Mouse (Mus musculus): ENCODE results near the gene Cgref1. TPM values are rescaled to one million over a fixed set of nuclear protein-coding genes. Genes with fewer than 3 reads are reported as not detected.

Gene Cgref1
- 2.3 and 2.6 TPM in 2 replicates for polyA plus RNA-seq (2014; fragmentation: Nextera tagmentation; extraction: Ambion mirVana)

GRCm38 (mm10) chr5:30944956-30945781 is at the start of gene Cgref1:
Cgref1 (minus strand) TSS chr5:30945591.
- no peaks in the 10 kb centered on the region for H3K9me3 ChIP-seq (ENCODE audit: low read depth, low read length)
- no peak within 1 kb of the TSS for H3K27ac ChIP-seq (ENCODE audit: low read depth)
- H3K4me2 ChIP-seq, result peak within 1 kb of the TSS; percentile 79
- peak within 1 kb of the TSS; percentile 48 for H3K9ac ChIP-seq
- H3K27me3 ChIP-seq (ENCODE audit: insufficient read depth, low read length), result peaks cover 9% of the 10 kb centered on the region
- H3K36me3 ChIP-seq (ENCODE audit: insufficient read depth), result no peaks in the 10 kb centered on the region
- 6% methylated on average over 44 of the region's 44 CpGs for WGBS
- H3K4me3 ChIP-seq (ENCODE audit: low read depth, low read length), result peak within 1 kb of the TSS; percentile 40
- DNase-seq (peak; percentile 69), ATAC-seq (ENCODE audit: insufficient read depth) (0 out of 2 replicates have a peak, but pooled peaks have one; percentile 18)
- peak; percentile 49 for TF ChIP-seq CTCF (IDR thresholded peaks at IDR 0.05; ENCODE audit: low read depth)
- H3K4me1 ChIP-seq (ENCODE audit: insufficient read depth), result peaks cover 3% of the 10 kb centered on the region; the same call in 1 of the 2 replicates

- 67% methylated on average over 3 of the region's 3 CpGs for WGBS
- Histone ChIP-seq H3K4me2 (no peak overlapping the region), H3K4me3 (ENCODE audit: low read depth, low read length) (no peak overlapping the region), H3K9me3 (ENCODE audit: low read depth, low read length) (no peaks in the 10 kb centered on the region), H3K4me1 (ENCODE audit: insufficient read depth) (no peaks in the 10 kb centered on the region), H3K36me3 (ENCODE audit: insufficient read depth) (no peaks in the 10 kb centered on the region), H3K27ac (ENCODE audit: low read depth) (no peak overlapping the region), H3K9ac (no peak overlapping the region), H3K27me3 (ENCODE audit: insufficient read depth, low read length) (no peaks in the 10 kb centered on the region)
- ATAC-seq (ENCODE audit: insufficient read depth) (no peak), DNase-seq (no peak)
- no peak for TF ChIP-seq CTCF (IDR thresholded peaks at IDR 0.05; ENCODE audit: low read depth)
Measured at GRCm38 (mm10) chr5:30994074-30994473, 48.7 kb upstream of the Cgref1 start.

- Histone ChIP-seq H3K4me3 (ENCODE audit: low read depth, low read length) (no peak overlapping the region), H3K4me2 (no peak overlapping the region), H3K27me3 (ENCODE audit: insufficient read depth, low read length) (no peaks in the 10 kb centered on the region), H3K27ac (ENCODE audit: low read depth) (no peak overlapping the region), H3K9me3 (ENCODE audit: low read depth, low read length) (no peaks in the 10 kb centered on the region), H3K9ac (no peak overlapping the region), H3K36me3 (ENCODE audit: insufficient read depth) (no peaks in the 10 kb centered on the region), H3K4me1 (ENCODE audit: insufficient read depth) (no peaks in the 10 kb centered on the region)
- ATAC-seq (ENCODE audit: insufficient read depth) (no peak), DNase-seq (no peak)
- no peak for TF ChIP-seq CTCF (IDR thresholded peaks at IDR 0.05; ENCODE audit: low read depth)
- 71% methylated on average over 5 of the region's 5 CpGs for WGBS
Measured at GRCm38 (mm10) chr5:30992980-30993676, 47.7 kb upstream of the Cgref1 start.

DNA sequence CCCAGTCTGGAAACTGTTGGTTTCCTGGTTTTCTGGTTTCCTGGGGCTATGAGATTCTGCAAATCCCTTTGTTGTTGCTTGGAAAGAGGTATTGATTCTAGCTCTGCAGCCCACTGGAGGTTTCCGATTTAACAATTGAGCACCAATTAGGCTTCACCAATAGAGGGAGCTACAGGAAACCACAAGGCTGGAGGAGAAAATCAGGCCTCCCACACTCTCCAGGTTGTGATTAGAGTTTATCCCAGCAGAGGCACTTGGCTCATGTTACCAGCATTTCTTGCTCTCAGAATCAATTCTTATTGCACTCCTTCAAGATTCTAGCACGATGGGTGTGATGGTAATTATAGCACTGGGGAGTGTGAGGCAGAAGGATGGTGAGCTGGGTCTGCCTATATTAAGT is 37.0 kb upstream of the Cgref1 start:
- H3K9me3 ChIP-seq (ENCODE audit: low read depth, low read length), result no peaks in the 10 kb centered on the region
- no peak overlapping the region for H3K27ac ChIP-seq (ENCODE audit: low read depth)
- 19% methylated on average over 2 of the region's 2 CpGs for WGBS
- H3K9ac ChIP-seq, result no peak overlapping the region
- DNase-seq (peak; percentile 53), ATAC-seq (ENCODE audit: insufficient read depth) (no peak)
- H3K27me3 ChIP-seq (ENCODE audit: insufficient read depth, low read length), result no peaks in the 10 kb centered on the region
- H3K36me3 ChIP-seq (ENCODE audit: insufficient read depth), result no peaks in the 10 kb centered on the region
- TF ChIP-seq CTCF (IDR thresholded peaks at IDR 0.05; ENCODE audit: low read depth), result peak; percentile 52
- H3K4me3 ChIP-seq (ENCODE audit: low read depth, low read length), result no peak overlapping the region
- no peaks in the 10 kb centered on the region for H3K4me1 ChIP-seq (ENCODE audit: insufficient read depth)
- H3K4me2 ChIP-seq, result no peak overlapping the region

DNA sequence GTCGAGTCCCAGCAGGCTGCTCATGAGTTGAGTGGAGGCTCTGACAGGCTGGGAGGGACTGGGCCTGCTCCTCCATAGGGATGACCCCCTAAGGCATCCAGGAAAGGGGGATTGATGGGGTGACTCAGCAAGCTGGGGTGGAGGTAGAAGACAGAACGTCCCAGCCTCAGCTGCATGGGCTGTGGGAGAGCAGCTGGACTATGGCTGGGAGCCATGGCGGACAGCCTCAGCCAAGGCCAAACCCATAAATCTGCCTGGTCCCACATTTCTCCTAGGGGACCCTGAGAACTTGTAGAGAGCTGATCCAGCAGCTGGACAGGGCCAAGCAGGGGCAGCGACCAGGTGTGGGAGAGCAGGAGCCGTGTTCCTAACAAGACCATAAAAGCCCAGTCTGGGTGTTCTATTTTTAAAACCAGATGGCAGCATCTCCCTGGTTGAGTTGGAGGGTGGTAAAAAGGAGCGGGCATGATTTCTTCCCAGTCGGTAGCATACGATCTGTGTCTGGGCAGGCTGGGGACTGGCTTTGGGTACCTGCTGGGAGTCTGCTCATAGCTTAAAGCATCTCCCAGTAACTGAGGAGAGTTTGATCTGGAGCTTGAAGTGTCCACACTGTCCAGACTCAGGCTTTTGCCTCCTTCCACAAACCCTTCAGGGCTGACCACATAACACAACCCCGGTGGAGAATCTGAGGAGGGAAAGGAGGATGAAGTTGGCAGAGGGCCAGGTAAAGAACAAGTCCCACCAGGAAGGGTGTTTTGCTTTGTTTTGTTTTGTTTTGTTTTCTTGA is 29.7 kb upstream of the Cgref1 start:
- peak; percentile 65; the same call in 1 of the 2 replicates for ATAC-seq (ENCODE audit: insufficient read depth)
- Histone ChIP-seq H3K4me3 (ENCODE audit: low read depth, low read length) (no peak overlapping the region), H3K4me2 (no peak overlapping the region), H3K4me1 (ENCODE audit: insufficient read depth) (no peaks in the 10 kb centered on the region), H3K27me3 (ENCODE audit: insufficient read depth, low read length) (no peaks in the 10 kb centered on the region), H3K9ac (no peak overlapping the region), H3K9me3 (ENCODE audit: low read depth, low read length) (no peaks in the 10 kb centered on the region), H3K27ac (ENCODE audit: low read depth) (peak overlapping the region; percentile 10; the same call in 1 of the 2 replicates), H3K36me3 (ENCODE audit: insufficient read depth) (no peaks in the 10 kb centered on the region)
- no peak for TF ChIP-seq CTCF (IDR thresholded peaks at IDR 0.05; ENCODE audit: low read depth)
- 52% methylated on average over 9 of the region's 9 CpGs for WGBS
- DNase-seq, result peak; percentile 44

- H3K9ac ChIP-seq, result no peak overlapping the region
- H3K4me3 ChIP-seq (ENCODE audit: low read depth, low read length), result no peak overlapping the region
- no peaks in the 10 kb centered on the region; the same call in 1 of the 2 replicates for H3K27me3 ChIP-seq (ENCODE audit: insufficient read depth, low read length)
- no peak for TF ChIP-seq CTCF (IDR thresholded peaks at IDR 0.05; ENCODE audit: low read depth)
- no peaks in the 10 kb centered on the region for H3K4me1 ChIP-seq (ENCODE audit: insufficient read depth)
- 65% methylated on average over 2 of the region's 2 CpGs for WGBS
- H3K4me2 ChIP-seq, result no peak overlapping the region
- no peak for DNase-seq
- H3K9me3 ChIP-seq (ENCODE audit: low read depth, low read length), result no peaks in the 10 kb centered on the region
- no peaks in the 10 kb centered on the region for H3K36me3 ChIP-seq (ENCODE audit: insufficient read depth)
- ATAC-seq (ENCODE audit: insufficient read depth), result no peak
- H3K27ac ChIP-seq (ENCODE audit: low read depth), result no peak overlapping the region
Measured at GRCm38 (mm10) chr5:30969440-30969839, 24.0 kb upstream of the Cgref1 start.
